Mouse (Mus musculus): Measurements from ENCODE around the gene Clec4g.

The Clec4g gene

DNA sequence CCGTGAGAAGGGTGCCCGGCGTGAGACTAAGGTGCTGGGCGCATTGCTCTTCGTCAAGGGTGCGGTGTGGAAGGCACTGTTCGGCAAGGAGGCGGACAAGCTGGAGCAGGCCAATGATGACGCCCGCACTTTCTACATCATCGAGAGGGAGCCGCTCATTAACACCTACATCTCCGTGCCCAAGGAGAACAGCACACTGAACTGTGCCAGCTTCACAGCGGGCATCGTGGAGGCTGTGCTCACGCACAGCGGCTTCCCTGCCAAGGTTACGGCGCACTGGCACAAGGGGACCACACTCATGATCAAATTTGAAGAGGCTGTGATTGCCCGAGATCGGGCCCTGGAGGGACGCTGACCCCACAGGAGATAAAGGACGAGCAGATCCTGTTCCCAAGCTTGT lies 41.2 kb downstream of the Clec4g start:
- DNase-seq (ENCODE audit: low spot score in 2 of 2) = no peak

DNA sequence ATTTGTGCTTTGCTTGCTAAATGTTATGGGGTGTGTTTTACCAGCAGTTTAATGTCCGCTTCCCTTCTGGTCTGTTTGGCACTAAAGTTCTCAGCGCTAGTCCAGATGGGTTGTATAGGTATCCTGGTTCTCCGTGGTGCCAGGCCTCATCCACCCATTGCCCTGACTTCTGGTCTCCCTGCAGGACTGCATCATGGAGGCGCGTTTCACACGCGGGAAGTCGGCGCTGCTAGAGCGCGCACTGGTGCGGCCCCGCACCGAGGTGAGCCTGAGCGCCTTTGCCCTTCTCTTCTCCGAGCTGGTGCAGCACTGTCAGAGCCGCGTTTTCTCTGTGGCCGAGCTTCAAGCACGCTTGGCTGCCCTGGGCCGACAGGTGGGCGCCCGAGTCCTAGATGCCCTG lies 41.6 kb downstream of the Clec4g start:
- no peak for DNase-seq (ENCODE audit: low spot score in 2 of 2)

DNA sequence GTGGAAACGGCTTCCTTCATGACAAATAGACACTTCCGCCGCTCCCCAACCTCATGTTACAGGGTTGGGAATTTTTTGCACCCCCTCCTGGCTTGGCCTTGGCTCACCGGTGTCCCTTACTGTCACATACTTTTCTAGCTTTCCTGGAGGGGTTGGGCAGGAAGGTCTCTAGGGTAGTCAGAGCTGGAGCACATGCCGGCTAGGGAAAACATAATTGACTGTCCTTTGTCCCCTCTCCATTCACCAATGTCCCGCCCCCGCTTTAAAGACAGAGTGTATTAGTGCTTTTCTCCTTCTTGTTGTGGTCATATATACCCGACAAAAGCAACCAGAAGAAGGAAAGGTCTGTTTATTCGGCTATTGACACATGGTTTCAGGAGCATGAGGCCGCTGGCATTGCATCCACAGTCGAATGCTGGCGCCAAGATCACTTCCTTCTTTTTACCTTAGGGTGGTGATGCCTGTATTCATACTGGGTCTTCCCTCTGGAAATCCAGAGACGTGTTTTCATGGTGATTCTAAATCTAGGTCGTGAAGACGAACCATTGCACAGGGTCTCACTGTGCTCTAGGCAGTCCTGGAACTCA lies 43.4 kb downstream of the Clec4g start:
- no peak for DNase-seq (ENCODE audit: low spot score in 2 of 2)

DNA sequence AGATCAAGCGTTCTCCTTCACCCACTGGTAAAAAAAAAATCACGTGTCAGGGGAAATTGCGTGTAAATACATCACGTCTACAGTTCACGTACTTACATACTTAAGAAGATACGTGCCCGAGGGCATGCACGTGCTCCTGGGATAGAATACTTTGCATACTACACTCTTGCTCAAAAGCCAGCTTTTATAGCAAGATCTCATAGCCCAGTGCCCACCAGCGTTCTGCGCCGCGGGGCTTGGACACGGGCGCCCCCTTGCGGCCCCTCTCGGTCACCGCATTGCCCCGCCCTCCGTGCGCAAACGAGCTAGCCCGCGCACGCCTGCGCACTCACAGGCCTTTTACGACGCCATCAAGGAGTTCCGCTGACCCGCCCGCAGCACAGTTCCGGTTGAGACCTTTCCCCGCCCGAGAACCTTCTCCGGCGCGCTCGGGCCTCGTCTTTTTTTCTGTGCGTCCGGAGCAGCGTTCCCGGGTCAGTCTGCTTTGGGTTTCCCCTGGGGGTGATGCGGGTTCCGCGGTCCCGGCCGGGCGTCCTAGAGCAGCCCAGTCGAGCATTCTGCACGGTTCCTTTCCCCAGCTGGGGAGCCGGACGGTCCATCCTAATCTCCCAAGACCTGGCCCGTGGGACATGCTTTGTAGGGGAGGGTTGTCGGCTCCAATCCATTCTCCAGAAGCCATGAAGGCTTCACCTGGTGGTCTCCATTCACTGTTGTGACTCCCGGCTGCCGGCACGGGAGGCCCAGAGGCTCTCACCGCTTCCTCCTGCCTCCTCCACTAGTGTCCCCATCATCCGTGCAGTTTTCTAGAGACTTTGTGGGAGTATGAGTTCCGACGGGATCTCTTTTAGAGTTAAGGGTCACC lies 44.1 kb downstream of the Clec4g start, which contains the start of gene Trappc5:
Gene Trappc5 (plus strand): TSS at position 169 of the 862 bp plus-strand sequence.
- DNase-seq (ENCODE audit: low spot score in 2 of 2) = peak; percentile 87 to 94

DNA sequence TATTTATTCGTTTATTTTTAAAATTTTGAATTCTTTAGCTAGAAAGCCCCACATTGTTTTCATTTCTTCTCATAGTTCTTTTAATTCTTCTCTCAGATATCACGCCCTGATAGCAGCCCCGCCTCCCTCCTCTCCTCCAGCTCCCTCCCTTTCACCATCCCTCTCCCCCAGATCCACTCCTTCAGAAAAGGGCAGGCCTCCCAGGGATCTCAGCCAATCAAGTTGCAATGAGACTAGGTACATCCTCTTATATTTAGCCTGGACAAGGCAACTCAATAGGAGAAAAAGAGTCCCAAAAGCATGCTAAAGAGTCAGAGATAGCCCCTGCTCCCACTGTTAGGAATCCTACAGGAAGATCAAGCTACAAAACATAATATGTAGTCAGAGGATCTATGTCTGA lies 45.8 kb downstream of the Clec4g start:
- DNase-seq (ENCODE audit: low spot score in 2 of 2) = no peak

GRCm38 (mm10) chr8:3671980-3672491 lies 48.4 kb downstream of the Clec4g start, which contains the start of gene Fcor:
TSS of gene Fcor (minus strand) at chr8:3672362.
- peak; percentile 72 to 84 for DNase-seq (ENCODE audit: low spot score in 2 of 2)

DNA sequence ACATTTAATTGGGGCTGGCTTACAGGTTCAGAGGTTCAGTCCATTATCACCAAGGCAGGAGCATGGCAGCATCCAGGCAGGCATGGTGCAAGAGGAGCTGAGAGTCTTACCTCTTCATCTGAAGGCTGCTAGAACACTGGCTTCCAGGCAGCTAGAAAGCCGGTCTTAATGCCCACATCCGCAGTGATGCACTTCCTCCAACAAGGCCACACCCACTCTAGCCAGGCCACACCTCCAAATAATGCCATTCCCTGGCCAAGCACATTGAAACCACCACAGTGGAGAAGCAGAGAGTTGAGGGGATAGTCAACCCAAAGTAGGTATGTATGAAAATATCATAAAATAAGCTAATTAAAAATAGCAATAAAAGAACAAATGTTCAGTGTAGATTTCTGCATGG lies 50.1 kb downstream of the Clec4g start:
- no peak for DNase-seq (ENCODE audit: low spot score in 2 of 2)

DNA sequence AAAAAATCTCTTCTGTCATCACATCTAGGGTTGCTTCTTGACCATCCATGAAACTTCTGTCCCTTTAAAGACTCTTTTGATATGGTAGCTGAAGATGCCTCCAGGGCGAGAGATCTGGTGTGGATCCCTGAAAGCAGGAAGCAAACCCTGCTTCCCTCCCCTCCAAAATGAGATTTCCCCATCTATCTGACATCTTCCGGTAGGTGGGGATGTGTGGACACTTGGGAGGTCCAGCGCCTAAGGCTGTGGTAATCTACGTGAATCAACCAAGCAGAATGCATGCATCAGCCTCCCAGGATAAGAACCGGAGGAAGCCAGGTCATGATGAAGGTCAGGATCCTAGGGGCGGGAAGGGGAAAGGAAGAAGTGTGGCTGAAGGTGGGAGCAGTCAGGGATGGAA lies 54.9 kb downstream of the Clec4g start, which contains the start of gene Mcemp1:
Gene Mcemp1 (plus strand): TSS at position 248 of the 400 bp plus-strand sequence.
- no peak for DNase-seq (ENCODE audit: low spot score in 2 of 2)

DNA sequence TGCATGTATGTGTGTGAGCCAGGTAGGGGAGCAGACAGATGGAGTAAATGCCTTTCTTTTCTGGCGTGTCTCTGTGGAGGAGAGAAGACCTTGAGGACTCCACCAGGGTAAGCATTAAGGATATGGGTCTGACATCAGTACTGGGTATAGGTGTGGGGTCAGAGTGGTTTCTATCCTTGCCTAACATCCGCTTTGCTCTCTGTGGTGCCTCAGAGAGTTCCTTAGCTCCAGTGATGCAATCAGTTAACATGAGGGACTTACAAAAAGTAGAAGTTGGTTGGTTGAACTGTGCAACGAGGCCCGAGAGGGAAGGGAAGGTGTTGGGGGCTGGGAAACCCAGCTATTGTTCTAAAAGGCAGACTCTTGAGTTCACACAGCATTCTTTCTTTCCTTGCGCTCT lies 56.0 kb downstream of the Clec4g start:
- DNase-seq (ENCODE audit: low spot score in 2 of 2) = no peak

GRCm38 (mm10) chr8:3660889-3661288 lies 59.6 kb downstream of the Clec4g start:
- DNase-seq (ENCODE audit: low spot score in 2 of 2) = no peak

Data from frontal cortex, postnatal 10 days (tissue).